Mouse (Mus musculus): ENCODE measurements at regions not wholly inside any gene's neighbourhood (a gene's known extent, or its start where the extent isn't known, plus 50 kb on each side); places are given as distances from the start of the nearest gene placed in this dataset.

DNA sequence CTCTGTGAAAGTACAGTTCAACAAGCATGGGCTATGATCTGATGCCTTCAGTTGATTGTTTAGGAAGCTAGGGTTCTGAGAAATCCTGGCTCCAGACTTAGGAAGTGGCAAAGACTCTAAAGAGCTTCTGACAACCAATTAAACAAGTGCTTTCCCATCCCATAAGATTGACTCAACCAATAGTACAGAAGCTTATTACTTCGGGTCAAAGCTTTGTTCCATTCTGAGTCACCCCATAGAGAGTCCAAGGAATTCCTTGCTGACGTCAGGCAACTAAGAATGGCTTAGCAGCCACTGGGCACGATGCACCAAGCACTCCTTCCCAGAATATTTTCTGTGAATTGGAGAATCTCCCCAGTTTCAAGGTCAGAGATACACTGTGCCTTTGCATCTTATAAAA, 59.0 kb upstream of the Ntm start:
- no peak overlapping the region for H3K9ac ChIP-seq (ENCODE audit: low read depth, low read length)
- no peaks in the 10 kb centered on the region for H3K79me2 ChIP-seq (replicated peaks; ENCODE audit: control insufficient read depth, insufficient read depth, low read length)
- no peak overlapping the region for H3K27ac ChIP-seq
- H3K4me1 ChIP-seq (ENCODE audit: control insufficient read depth, insufficient read depth, low read length): no peaks in the 10 kb centered on the region
- intact Hi-C loops (cut with DNase I): no loop called here
- TF ChIP-seq EP300 (IDR thresholded peaks at IDR 0.05; ENCODE audit: insufficient read depth, low read depth, low read length): no peak
- no peak for TF ChIP-seq CTCF (IDR thresholded peaks at IDR 0.05)
- no peak for TF ChIP-seq POLR2A (IDR thresholded peaks at IDR 0.05; ENCODE audit: insufficient read depth, low read depth, low read length)
- no peaks in the 10 kb centered on the region for H3K27me3 ChIP-seq (ENCODE audit: control insufficient read depth, insufficient read depth, low read length)
- 51% methylated on average over 3 of the region's 3 CpGs for WGBS
- DNase-seq: no peak
- no peaks in the 10 kb centered on the region for H3K36me3 ChIP-seq (ENCODE audit: control insufficient read depth, insufficient read depth, low read length)
- no peak overlapping the region for H3K4me3 ChIP-seq

DNA sequence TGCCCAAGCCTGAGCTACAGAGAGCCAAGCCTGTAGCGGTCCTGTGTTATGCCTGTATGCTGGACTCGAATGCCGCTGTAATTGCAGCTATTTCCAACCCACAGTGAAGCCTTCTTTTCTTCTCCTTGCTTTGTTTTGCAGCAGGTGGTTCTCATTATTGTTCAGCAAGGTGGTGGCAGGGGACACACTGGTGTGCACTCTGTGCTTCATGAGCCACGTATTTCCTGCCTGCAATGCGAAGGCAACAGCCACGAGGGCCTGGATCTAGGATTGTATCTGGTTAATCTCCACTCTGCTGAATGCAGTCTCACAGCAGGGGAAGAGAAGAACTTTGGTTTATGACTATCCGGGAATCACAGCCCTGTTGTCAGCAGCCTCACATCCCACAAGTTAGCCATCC, 62.3 kb upstream of the Ntm start:
- Histone ChIP-seq H3K36me3 (ENCODE audit: control insufficient read depth, insufficient read depth, low read length) (no peaks in the 10 kb centered on the region), H3K4me3 (no peak overlapping the region), H3K4me1 (ENCODE audit: control insufficient read depth, insufficient read depth, low read length) (no peaks in the 10 kb centered on the region), H3K79me2 (replicated peaks; ENCODE audit: control insufficient read depth, insufficient read depth, low read length) (no peaks in the 10 kb centered on the region), H3K9ac (ENCODE audit: low read depth, low read length) (no peak overlapping the region), H3K27me3 (ENCODE audit: control insufficient read depth, insufficient read depth, low read length) (no peaks in the 10 kb centered on the region), H3K27ac (no peak overlapping the region)
- TF ChIP-seq EP300 (IDR thresholded peaks at IDR 0.05; ENCODE audit: insufficient read depth, low read depth, low read length) (no peak), CTCF (IDR thresholded peaks at IDR 0.05) (no peak)
- 66% methylated on average over 7 of the region's 7 CpGs for WGBS
- no peak for DNase-seq
- intact Hi-C loops (cut with DNase I): no loop called here

DNA sequence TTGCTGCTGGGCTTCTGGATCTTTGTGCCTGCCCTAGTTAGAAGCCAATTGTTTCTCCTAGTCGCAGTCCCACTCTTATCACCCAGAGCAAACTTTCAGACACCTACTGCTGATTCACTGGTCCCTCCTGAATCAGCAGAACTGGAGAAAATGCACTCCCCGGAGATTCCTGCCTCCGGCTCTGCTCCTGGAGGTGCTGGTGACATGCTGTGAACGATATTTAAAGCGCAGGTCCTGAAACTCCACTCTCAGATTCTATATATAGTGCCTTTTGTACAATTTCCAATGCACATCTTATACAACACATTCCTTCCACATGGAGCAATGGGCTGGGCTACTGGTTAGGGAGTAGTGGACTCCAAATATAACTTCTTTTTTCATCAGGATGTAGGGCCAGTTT, 64.0 kb upstream of the Ntm start:
- H3K36me3 ChIP-seq (ENCODE audit: control insufficient read depth, insufficient read depth, low read length): no peaks in the 10 kb centered on the region
- TF ChIP-seq POLR2A (IDR thresholded peaks at IDR 0.05; ENCODE audit: insufficient read depth, low read depth, low read length): no peak
- no peak for TF ChIP-seq EP300 (IDR thresholded peaks at IDR 0.05; ENCODE audit: insufficient read depth, low read depth, low read length)
- TF ChIP-seq CTCF (IDR thresholded peaks at IDR 0.05): no peak
- no peak for DNase-seq
- no peak overlapping the region for H3K4me3 ChIP-seq
- WGBS: 12% methylated on average over 5 of the region's 5 CpGs
- intact Hi-C loops (cut with DNase I): no loop called here
- no peak overlapping the region for H3K27ac ChIP-seq
- no peak overlapping the region for H3K9ac ChIP-seq (ENCODE audit: low read depth, low read length)
- no peaks in the 10 kb centered on the region for H3K27me3 ChIP-seq (ENCODE audit: control insufficient read depth, insufficient read depth, low read length)
- H3K4me1 ChIP-seq (ENCODE audit: control insufficient read depth, insufficient read depth, low read length): no peaks in the 10 kb centered on the region
- H3K79me2 ChIP-seq (replicated peaks; ENCODE audit: control insufficient read depth, insufficient read depth, low read length): no peaks in the 10 kb centered on the region

DNA sequence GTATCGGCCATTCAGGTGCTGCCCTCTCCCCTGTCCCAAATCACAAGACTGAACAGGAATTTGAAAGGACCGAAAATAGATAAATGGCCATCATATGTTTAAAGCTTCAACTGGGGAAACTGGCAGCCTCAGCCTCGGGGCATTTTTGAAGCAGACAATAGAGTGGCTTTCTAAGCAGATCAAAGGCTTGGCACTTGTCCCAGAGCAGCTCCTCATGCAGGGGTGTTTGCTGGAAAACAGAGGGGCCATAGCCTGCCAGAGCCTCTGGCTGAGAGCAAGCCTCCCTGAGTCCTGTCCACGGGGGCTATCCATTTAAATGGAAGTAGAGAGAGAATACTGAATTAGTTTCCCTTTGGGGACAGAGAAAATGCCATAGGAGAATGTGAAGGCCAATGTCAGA, 77.5 kb upstream of the Ntm start:
- no peaks in the 10 kb centered on the region for H3K27me3 ChIP-seq (ENCODE audit: control insufficient read depth, insufficient read depth, low read length)
- H3K27ac ChIP-seq: no peak overlapping the region
- WGBS: 31% methylated on average over 4 of the region's 4 CpGs
- H3K4me3 ChIP-seq: no peak overlapping the region
- TF ChIP-seq POLR2A (IDR thresholded peaks at IDR 0.05; ENCODE audit: insufficient read depth, low read depth, low read length): no peak
- TF ChIP-seq EP300 (IDR thresholded peaks at IDR 0.05; ENCODE audit: insufficient read depth, low read depth, low read length): no peak
- no peak for TF ChIP-seq CTCF (IDR thresholded peaks at IDR 0.05)
- no peaks in the 10 kb centered on the region for H3K79me2 ChIP-seq (replicated peaks; ENCODE audit: control insufficient read depth, insufficient read depth, low read length)
- intact Hi-C loops (cut with DNase I): no loop called here
- no peak for DNase-seq
- H3K36me3 ChIP-seq (ENCODE audit: control insufficient read depth, insufficient read depth, low read length): no peaks in the 10 kb centered on the region
- no peaks in the 10 kb centered on the region for H3K4me1 ChIP-seq (ENCODE audit: control insufficient read depth, insufficient read depth, low read length)
- H3K9ac ChIP-seq (ENCODE audit: low read depth, low read length): no peak overlapping the region

DNA sequence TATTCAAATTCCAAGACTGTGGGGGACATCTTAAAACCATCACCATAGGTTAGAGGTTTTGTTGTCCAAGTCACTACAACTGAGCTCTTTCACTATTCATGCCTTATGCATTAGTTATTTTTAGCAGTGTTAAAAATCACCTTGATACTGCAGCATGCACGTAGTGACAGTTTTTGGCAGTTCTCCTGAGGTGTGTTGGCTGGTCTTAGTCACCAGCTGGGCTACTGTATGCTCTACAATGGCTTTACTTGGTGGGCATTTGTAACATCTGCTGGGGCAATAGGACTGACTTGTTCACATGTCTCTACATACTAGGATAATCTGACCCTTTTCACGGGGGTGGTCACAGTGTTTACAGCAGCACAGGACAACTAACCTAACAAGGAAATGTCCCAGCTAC, 101.6 kb upstream of the Ntm start:
- H3K4me3 ChIP-seq: no peak overlapping the region
- WGBS: 57% methylated on average over 2 of the region's 2 CpGs
- H3K4me1 ChIP-seq (ENCODE audit: control insufficient read depth, insufficient read depth, low read length): no peaks in the 10 kb centered on the region
- peak in 1 of 2 experiments; percentile 11 for DNase-seq
- TF ChIP-seq EP300 (IDR thresholded peaks at IDR 0.05; ENCODE audit: insufficient read depth, low read depth, low read length) (no peak), POLR2A (IDR thresholded peaks at IDR 0.05; ENCODE audit: insufficient read depth, low read depth, low read length) (no peak), CTCF (IDR thresholded peaks at IDR 0.05) (no peak)
- H3K27ac ChIP-seq: no peak overlapping the region
- H3K79me2 ChIP-seq (replicated peaks; ENCODE audit: control insufficient read depth, insufficient read depth, low read length): no peaks in the 10 kb centered on the region
- H3K27me3 ChIP-seq (ENCODE audit: control insufficient read depth, insufficient read depth, low read length): no peaks in the 10 kb centered on the region
- intact Hi-C loops (cut with DNase I): no loop called here
- no peak overlapping the region for H3K9ac ChIP-seq (ENCODE audit: low read depth, low read length)
- H3K36me3 ChIP-seq (ENCODE audit: control insufficient read depth, insufficient read depth, low read length): no peaks in the 10 kb centered on the region

DNA sequence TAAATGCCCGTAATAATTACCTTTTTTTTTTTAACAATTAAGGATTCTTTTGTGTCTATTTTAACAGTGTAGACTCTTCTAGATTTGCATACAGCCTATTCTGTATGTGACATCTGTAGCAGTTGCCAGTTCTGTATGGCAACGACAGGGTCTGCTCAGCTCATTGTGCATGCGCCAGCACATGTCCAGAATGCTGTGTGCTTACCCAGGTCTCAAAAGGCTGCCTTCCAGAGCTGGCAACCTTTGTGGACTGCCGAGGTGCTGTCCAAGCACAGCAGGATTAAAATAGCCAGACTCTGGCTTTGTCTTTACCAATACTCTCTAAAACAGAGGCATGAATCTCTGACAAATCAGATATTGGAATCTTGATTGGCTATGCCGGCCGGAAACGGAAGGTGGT, 105.0 kb upstream of the Ntm start:
- no peaks in the 10 kb centered on the region for H3K79me2 ChIP-seq (replicated peaks; ENCODE audit: control insufficient read depth, insufficient read depth, low read length)
- intact Hi-C loops (cut with DNase I): loop anchor here (5.0 kb wide), 1 partner anchor 69 kb away; no protein-coding TSS in a partner anchor
- no peak overlapping the region for H3K27ac ChIP-seq
- TF ChIP-seq POLR2A (IDR thresholded peaks at IDR 0.05; ENCODE audit: insufficient read depth, low read depth, low read length): no peak
- TF ChIP-seq CTCF (IDR thresholded peaks at IDR 0.05): no peak
- no peak for TF ChIP-seq EP300 (IDR thresholded peaks at IDR 0.05; ENCODE audit: insufficient read depth, low read depth, low read length)
- H3K36me3 ChIP-seq (ENCODE audit: control insufficient read depth, insufficient read depth, low read length): no peaks in the 10 kb centered on the region
- no peaks in the 10 kb centered on the region for H3K4me1 ChIP-seq (ENCODE audit: control insufficient read depth, insufficient read depth, low read length)
- H3K27me3 ChIP-seq (ENCODE audit: control insufficient read depth, insufficient read depth, low read length): no peaks in the 10 kb centered on the region
- DNase-seq: peak in 1 of 2 experiments; percentile 39
- WGBS: 66% methylated on average over 7 of the region's 7 CpGs
- H3K9ac ChIP-seq (ENCODE audit: low read depth, low read length): no peak overlapping the region
- no peak overlapping the region for H3K4me3 ChIP-seq

Data from heart, adult 2 months (tissue).